Mouse (Mus musculus) MEL (cell line): ENCODE measurements at regions not wholly inside any gene's neighbourhood (a gene's known extent, or its start where the extent isn't known, plus 50 kb on each side); places are given as distances from the start of the nearest gene placed in this dataset.

Experiments
- ELF1 ChIP-seq: IDR thresholded peaks from 2 replicates; pipeline ENCODE4 v1.6.1; 2014; ENCODE audit warnings: low read depth, mild to moderate bottlenecking, inconsistent platforms, low read length, improper control_type of control experiment, moderate library complexity
- POLR2A ChIP-seq, 2 experiments: IDR thresholded peaks; 2 replicates each; pipeline ENCODE4 v1.6.1; 2011 to 2012; ENCODE audit warnings: low read length in 2 of 2, mild to moderate bottlenecking in 2 of 2, control low read depth in 1 of 2, improper control_type of control experiment in 1 of 2, low read depth in 1 of 2, moderate library complexity in 1 of 2; ENCODE audit not compliant: control insufficient read depth in 1 of 2, insufficient read depth in 1 of 2, poor library complexity in 1 of 2

DNA sequence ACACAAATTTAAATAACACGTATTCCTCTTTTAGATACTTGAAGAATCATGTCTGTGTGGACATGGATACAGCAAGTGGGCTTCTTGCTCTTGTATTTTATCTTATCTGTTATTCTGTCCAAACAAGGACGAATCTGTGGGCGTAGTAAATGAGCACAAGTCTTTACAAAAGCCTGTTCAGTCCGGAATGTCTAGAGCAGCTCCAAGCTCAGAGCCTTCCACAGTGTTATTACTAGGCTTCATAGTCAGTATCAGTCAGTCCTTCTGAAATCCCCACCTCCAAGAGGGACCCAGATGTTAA lies 52.2 kb upstream of the Nfe2l3 start:
- TF ChIP-seq ELF1 (no peak), POLR2A (IDR thresholded peaks at IDR 0.05; ENCODE audit: control insufficient read depth in 1 of 2, insufficient read depth in 1 of 2, low read depth in 1 of 2, low read length in 2 of 2, poor library complexity in 1 of 2) (no peak)
